Mouse (Mus musculus) Muller cell, postnatal 12 days (primary cell): ENCODE results near the gene Nlrc5.
"Not testable (repeated sequence)": the region's sequence is repeated elsewhere in the genome, so short reads cannot be mapped to it uniquely, and the experiment has no call there.

Source experiments
- DNase-seq: peaks from one replicate; pipeline ENCODE4 v3.0.0-alpha.2; 2015; ENCODE audit errors: inconsistent ontology term

The Nlrc5 gene

GRCm38 (mm10) chr8:94418017-94418416 lies 16.1 kb upstream of the Nlrc5 start:
- DNase-seq = no peak

- no peak for DNase-seq
Observed at GRCm38 (mm10) chr8:94422270-94422669, 11.9 kb upstream of the Nlrc5 start.

GRCm38 (mm10) chr8:94427953-94428352 lies 6.2 kb upstream of the Nlrc5 start:
- DNase-seq = no peak

GRCm38 (mm10) chr8:94428420-94428819 lies 5.7 kb upstream of the Nlrc5 start:
- DNase-seq = no peak

GRCm38 (mm10) chr8:94429376-94429775 lies 4.8 kb upstream of the Nlrc5 start:
- no peak for DNase-seq

- DNase-seq = no peak
Observed at GRCm38 (mm10) chr8:94432212-94432611, 1.9 kb upstream of the Nlrc5 start.

GRCm38 (mm10) chr8:94434958-94435357 lies 802 bp downstream of the Nlrc5 start:
- DNase-seq = no peak

- DNase-seq = no peak
Observed at GRCm38 (mm10) chr8:94435397-94436111, 1.4 kb downstream of the Nlrc5 start.

GRCm38 (mm10) chr8:94436112-94436572 lies 2.0 kb downstream of the Nlrc5 start:
- no peak for DNase-seq

GRCm38 (mm10) chr8:94436900-94437299 lies 2.7 kb downstream of the Nlrc5 start:
- no peak for DNase-seq

GRCm38 (mm10) chr8:94438659-94439058 lies 4.5 kb downstream of the Nlrc5 start:
- DNase-seq = no peak

GRCm38 (mm10) chr8:94439691-94440090 lies 5.5 kb downstream of the Nlrc5 start:
- no peak for DNase-seq

GRCm38 (mm10) chr8:94440389-94440788 lies 6.2 kb downstream of the Nlrc5 start:
- no peak for DNase-seq

GRCm38 (mm10) chr8:94441686-94442085 lies 7.5 kb downstream of the Nlrc5 start:
- no peak for DNase-seq

GRCm38 (mm10) chr8:94443153-94443552 lies 9.0 kb downstream of the Nlrc5 start:
- no peak for DNase-seq

- no peak for DNase-seq
Observed at GRCm38 (mm10) chr8:94444480-94444879, 10.3 kb downstream of the Nlrc5 start.

- no peak for DNase-seq
Observed at GRCm38 (mm10) chr8:94447142-94447541, 13.0 kb downstream of the Nlrc5 start.

- no peak for DNase-seq
Observed at GRCm38 (mm10) chr8:94447583-94448324, 13.6 kb downstream of the Nlrc5 start.

GRCm38 (mm10) chr8:94452991-94453390 lies 18.8 kb downstream of the Nlrc5 start:
- not testable (repeated sequence) for DNase-seq

- DNase-seq = no peak
Observed at GRCm38 (mm10) chr8:94453868-94454488, 19.8 kb downstream of the Nlrc5 start.

GRCm38 (mm10) chr8:94454905-94455304 lies 20.7 kb downstream of the Nlrc5 start:
- DNase-seq = no peak

GRCm38 (mm10) chr8:94456071-94456470 lies 21.9 kb downstream of the Nlrc5 start:
- no peak for DNase-seq

- DNase-seq = no peak
Observed at GRCm38 (mm10) chr8:94458567-94458966, 24.4 kb downstream of the Nlrc5 start.
